Comparison of ENCODE assay signal across 29 mouse cellular contexts in genomic region chr7:124168796-124169195, GRCm38 (mm10).
"Had no signal": no experiment of that assay in that cellular context is flagged by ENCODE, and none has a peak within 500 bp of the region (broad histone marks: within the 10 kb centered on the region; RNA-seq: fewer than 3 reads in every experiment).

No protein-coding gene starts in this region.

- H3K27ac ChIP-seq: heart, embryonic 13.5 days; heart, embryonic 15.5 days; hindbrain, embryonic 10.5 days; hindbrain, embryonic 12.5 days; hindbrain, embryonic 13.5 days; hindbrain, embryonic 14.5 days; hindbrain, embryonic 15.5 days; hindbrain, postnatal 0 days; intestine, embryonic 15.5 days; kidney, embryonic 15.5 days; kidney, postnatal 0 days; layer of hippocampus, adult 2 months had no signal

- DNase-seq: heart, postnatal 10 days; heart, postnatal 14 days; heart, postnatal 36 days; heart, postnatal 4 days; kidney, adult 11 months; kidney, adult 18-20 months; kidney, adult 2 months; kidney, adult 8-10 months; kidney, adult 9 months; kidney, postnatal 10 days; kidney, postnatal 14 days; kidney, postnatal 25 days; kidney, postnatal 36 days; kidney, postnatal 4 days; layer of hippocampus, adult 9-11 months; layer of hippocampus, postnatal 36 days had no signal

- H3K27me3 ChIP-seq: heart, embryonic 12.5 days; heart, embryonic 13.5 days; heart, embryonic 15.5 days; hindbrain, embryonic 12.5 days; hindbrain, embryonic 13.5 days; hindbrain, embryonic 15.5 days; intestine, embryonic 15.5 days; kidney, embryonic 15.5 days had no signal

- H3K4me1 ChIP-seq: heart, embryonic 12.5 days; heart, embryonic 13.5 days; heart, embryonic 15.5 days; hindbrain, embryonic 10.5 days; hindbrain, embryonic 12.5 days; hindbrain, embryonic 15.5 days; intestine, embryonic 15.5 days; kidney, embryonic 15.5 days had no signal

- H3K4me3 ChIP-seq: heart, embryonic 12.5 days; heart, embryonic 13.5 days; heart, embryonic 15.5 days; hindbrain, embryonic 10.5 days; hindbrain, embryonic 12.5 days; hindbrain, embryonic 13.5 days; hindbrain, embryonic 15.5 days; intestine, embryonic 15.5 days; kidney, embryonic 15.5 days; layer of hippocampus, adult 2 months had no signal
